Mouse (Mus musculus): ENCODE measurements around the gene Pde4b.

DNA sequence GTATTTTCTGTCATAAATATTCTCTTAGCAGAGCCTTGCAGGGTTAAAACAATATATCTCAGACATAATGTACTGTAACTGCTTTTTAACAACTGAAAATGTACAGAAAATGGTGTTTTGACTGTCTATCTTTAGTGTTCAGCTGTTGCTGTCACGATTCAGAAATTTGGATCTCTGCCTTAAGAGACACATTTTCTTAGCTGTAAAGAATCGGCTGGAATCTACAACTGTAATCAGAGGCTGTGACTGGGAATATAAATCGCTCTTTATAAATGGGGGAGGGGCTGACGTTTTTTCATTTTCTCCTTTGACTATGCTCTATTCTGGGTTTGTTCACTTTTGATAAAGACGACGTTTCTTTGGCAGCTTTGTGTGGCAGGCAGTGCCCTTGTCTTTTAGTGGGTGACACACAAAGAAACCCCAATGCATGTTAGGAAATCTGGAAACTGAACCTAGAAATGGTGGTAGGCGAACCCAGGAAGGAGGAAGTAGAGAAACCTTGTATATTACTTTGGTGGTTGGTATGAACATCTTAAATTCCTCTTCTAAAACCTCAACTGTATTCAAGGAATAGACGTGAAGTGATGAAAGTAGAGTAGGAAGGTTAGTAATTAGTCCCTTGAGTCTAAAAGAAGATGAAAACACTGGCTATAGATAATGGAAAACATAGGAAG lies 153.5 kb downstream of the Pde4b start:
- TF ChIP-seq CTCF (IDR thresholded peaks at IDR 0.05; ENCODE audit: low read depth, low read length), result no peak
- TF ChIP-seq POLR2AphosphoS5 (IDR thresholded peaks at IDR 0.05; ENCODE audit: insufficient replicate concordance, low read depth, low read length), result no peak
- no peak for TF ChIP-seq GATA2 (IDR thresholded peaks at IDR 0.05; ENCODE audit: borderline replicate concordance, low read depth, low read length)
- no peak for TF ChIP-seq GATA1 (IDR thresholded peaks at IDR 0.05; ENCODE audit: borderline replicate concordance, low read length)
- TF ChIP-seq TAL1 (conservative IDR thresholded peaks at IDR 0.05; ENCODE audit: low read depth, low read length), result no peak
